Mouse (Mus musculus) urinary bladder, postnatal 36 days (tissue): ENCODE results near the gene Pum2.
A peak's percentile ranks its signal among the peaks of the same experiment; 100 is the strongest.

ENCODE experiments used
- DNase-seq, 2 experiments: peaks; one replicate each; pipeline ENCODE4 v3.0.0; 2022; ENCODE audit warnings: low spot score in 2 of 2, mixed read lengths in 1 of 2

Gene Pum2

DNA sequence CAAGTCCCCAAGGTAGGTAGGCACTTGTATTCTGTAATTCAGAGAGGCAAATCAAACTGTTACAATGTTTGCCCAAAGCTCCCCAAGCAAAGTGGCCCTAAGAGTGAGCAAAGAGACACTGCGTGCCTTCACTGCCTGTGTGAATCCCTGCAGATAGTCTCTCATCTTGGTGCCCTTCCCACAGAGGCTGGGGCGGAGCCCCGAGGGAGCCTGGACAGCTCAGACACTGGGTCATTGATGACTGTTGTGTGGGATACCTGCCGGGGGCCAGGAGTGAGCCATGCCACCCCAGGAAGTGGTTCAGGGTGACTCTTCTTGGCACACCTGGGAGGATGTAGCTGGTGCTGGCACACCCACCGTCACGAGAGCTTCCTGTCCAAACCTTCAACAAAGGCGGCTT, 87.1 kb downstream of the Pum2 start:
- DNase-seq: no peak

DNA sequence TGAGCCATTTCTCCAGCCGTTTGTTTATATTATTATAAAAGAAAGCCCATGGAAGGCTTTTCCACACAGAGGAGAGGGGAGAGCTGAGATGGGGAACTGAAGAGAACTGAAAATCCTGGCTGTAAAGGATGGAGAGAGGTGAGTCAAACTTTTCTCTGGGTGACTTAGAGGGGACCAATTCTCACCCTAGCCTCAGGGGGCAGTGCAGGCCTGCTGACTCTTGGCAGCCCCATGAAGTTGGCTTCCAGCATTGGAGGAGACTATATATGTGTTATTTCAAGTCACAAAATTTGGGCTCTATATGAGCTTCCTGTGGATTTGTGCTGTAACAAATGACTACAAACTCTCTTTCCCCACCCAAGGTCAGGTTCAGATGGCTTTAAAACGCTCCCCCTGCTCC, 88.7 kb downstream of the Pum2 start:
- no peak for DNase-seq

DNA sequence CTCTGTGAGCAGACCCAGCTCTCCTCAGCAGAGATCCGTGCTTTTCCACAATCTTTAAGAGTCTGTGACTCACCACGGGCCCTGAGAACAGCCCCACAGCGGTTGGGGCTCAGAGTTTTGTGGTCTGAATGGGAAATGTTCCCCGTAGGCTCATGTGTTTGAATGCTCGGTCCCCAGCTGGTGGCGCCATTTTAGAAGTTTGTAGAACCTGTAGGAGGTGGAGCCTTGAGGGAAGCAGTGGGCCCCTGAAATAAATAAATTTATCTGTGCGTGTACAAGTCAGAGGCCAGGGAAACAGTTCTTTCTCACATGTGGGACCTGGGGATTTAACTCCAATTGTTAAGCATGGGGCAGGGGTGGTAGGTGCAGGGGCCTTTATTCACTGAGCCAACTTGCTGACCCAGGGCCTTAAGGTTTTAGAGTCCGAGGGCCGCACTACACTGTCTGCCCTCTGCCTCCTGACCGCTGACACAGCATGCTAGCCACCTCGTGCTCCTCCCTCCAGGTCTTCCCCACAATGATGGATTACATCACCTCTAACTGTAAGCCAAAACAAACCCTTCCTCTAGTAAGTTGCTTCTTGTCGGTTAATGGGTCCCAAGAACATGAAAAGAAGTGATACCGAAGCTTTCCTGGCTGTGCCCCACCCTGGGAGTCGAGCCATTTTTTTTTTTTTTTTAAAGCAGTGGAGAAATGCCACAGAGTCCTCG, 90.4 kb downstream of the Pum2 start:
- no peak for DNase-seq

DNA sequence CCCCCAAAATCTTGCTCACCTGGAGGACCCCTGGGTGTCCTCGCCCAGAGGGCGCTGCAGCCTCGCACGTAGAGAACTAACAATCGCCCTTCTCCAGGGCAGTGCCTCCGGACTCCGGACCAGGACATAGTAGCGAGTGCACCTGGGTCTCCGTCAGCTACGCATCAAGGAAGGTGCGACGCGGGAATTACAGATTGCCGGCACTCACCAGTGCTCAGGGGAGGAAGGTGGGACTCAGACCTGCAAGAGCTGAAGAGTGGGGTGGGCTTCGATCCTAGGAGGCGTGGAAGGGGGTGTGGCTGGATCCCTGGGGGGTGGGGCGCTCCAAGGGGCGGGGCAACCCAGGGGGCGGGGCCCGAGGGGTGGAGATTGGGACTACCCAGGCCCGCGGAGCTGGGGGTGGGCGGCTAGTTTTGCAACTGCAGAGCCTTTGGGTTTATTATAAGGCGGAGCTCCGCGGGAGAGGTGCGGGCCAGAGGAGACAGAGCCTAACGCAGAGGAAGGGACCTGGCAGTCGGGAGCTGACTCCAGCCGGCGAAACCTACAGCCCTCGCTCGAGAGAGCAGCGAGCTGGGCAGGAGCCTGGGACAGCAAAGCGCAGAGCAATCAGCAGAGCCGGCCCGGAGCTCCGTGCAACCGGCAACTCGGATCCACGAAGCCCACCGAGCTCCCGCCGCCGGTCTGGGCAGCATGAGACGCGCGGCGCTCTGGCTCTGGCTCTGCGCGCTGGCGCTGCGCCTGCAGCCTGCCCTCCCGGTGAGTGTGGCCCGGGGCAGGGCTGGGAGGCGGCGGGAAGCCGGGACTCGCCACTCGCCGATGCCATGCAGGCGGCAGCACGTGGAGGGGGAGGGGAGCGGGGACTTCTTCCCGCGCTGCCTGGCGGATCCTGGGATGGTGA, 97.3 kb downstream of the Pum2 start, which contains the start of gene Sdc1:
Gene Sdc1 (plus strand): TSS at position 378 of the 898 bp plus-strand sequence.
- peak; percentile 79 to 85 for DNase-seq

DNA sequence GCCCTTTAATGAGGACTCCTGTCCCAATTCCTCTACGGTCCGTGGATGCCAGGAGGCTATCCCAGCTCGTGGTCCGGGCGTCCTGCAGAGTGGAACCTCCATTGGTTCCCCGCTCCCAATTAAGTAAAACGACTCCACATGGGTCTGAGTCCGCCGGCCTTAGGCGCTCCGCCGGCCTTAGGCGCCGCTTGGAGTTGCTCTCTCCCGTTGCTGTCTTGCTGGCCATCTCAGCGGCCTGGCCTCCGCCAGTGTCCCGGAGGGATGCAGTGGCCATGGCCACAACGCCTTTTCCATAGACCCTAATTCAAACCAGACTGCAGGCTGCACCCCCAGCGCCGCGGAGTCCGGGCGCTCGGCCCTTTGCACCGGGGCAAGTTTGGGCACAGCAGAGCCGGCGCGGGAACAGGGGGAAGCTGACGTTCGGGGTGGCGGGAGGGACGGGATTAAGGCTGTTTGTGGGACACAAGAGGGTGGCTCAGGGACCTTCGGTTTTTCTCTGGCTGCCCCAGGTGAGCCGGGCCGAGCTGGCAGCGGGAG, 98.0 kb downstream of the Pum2 start:
- no peak for DNase-seq

DNA sequence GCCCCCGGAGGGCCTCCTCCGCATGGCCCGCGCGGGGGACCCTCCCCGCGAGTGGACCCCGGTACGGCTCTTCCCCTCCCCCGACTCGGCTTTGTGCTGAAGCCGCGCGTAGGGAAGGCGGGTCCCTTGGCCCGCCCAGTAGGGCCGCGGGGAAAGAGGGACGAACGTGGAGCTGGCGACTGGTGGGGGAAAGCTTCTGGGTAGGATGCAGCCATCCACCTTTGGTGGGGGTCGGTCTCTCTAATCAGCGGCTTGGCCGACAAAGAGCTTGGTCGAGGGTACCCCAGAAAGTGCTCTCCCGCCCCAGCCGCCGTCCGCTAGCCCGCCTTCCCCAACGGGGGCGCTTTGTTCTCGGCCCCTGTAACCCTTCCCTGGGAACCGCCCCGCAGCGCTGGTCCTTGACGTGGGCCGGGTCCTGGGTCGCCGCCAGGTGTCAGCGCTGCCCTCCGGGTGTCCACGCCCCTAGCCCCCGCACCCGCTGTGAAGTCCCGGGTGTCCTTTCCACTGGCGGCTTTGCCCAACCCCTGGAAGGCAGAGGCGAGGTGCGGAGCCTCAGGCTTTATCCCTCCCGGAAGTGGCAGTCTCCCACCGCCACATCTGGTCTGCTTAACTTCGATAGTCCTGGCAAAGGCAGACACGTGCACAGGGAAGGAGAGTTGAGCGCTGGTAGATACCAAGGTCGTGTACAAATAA, 98.7 kb downstream of the Pum2 start:
- DNase-seq: peak in 1 of 2 experiments; percentile 57

DNA sequence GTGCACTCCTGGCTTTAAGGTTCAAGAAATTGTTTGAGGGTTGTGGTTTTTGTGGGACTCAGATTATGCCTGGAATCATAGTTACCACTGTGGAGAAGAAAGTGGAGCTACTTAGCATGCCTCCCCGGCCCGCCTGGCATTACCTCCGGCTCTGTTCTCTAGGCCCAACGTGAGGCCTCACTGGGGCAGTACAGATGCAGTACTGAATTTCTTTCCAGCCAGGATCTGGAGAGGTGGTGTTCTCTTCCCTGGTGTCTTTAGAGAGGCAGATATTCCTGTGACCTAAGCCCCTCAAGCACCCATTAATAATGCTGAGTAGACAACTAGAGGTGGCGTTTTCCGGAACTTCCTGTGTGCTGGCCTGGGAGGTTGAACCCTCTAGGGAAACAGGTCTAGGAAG, 99.4 kb downstream of the Pum2 start:
- DNase-seq: no peak

DNA sequence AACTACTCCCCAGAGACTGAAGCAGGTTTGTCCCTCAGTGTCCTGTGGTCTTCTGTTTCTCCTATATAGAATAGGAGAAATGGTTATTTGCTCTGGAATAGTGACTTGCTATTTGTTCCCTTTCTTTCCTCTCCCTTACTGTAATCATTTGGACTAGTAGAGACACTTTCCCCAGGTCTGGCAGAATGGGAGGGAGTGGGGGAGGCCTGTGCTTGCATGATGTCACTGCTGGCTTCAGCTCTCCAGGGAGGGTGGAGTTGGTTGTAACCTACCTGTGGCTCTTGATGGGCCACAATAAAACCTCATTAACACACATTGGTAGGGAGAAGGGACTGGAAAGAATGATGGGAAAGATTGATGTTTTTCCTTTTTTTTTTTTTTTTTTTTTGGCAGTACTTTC, 100.2 kb downstream of the Pum2 start:
- no peak for DNase-seq

DNA sequence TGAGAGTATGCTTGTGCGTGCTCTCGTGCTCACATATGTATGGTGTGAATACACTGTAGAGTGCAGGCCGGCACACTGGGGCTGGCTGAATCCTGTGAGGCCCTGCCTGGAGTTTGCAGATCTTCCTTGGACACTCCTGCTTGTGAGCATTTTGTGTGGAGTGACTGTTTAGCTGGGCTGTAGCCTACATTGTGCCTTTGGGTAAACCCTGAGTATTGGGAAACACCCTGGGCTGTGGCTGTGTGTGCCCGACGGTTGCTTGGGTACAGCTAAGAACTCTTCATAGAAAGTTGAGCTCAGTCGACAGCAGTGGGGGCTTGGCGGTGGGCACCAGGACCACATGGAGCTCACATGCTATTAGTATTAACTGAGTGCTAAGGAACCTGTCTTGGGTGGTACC, 102.3 kb downstream of the Pum2 start:
- no peak for DNase-seq

DNA sequence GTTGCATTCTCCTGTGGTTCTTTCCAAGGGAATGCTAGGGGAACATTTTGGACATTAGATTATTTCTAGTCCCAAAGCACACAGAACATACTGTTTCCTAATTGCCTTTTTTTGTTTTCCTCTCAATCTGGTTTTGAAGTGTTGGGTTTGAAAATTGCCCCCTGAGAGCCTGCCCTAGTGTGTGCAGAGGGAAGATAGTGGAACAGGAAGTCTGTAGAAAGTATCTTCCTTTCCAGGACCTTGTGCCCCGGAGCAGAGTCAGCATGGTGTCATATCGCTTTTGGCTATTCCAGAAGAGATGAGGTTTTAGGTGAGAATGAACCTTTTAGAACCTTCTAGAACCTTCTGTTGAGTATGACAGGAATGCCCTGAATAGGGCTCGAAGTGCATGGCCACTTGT, 102.8 kb downstream of the Pum2 start:
- no peak for DNase-seq

DNA sequence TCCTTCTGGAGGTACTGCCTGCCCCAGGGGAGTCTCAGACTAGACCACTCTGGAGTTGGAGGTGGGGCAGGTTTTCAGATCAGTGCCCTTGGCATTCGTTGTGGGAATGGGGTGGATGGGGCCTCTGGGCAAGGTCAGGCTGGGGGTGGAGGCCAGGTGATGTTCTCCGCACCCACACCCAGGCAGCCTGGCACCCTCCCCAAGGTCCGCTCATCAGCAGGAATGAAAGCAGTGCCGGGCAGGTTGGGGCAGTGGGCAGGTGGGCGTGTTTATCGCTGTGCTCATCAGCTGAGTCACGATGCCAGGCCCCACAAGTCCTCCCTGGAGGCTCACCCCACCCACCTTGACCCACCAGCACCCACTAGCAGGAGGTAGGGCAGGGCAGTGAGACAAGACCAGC, 104.2 kb downstream of the Pum2 start:
- DNase-seq: peak; percentile 74 to 82

DNA sequence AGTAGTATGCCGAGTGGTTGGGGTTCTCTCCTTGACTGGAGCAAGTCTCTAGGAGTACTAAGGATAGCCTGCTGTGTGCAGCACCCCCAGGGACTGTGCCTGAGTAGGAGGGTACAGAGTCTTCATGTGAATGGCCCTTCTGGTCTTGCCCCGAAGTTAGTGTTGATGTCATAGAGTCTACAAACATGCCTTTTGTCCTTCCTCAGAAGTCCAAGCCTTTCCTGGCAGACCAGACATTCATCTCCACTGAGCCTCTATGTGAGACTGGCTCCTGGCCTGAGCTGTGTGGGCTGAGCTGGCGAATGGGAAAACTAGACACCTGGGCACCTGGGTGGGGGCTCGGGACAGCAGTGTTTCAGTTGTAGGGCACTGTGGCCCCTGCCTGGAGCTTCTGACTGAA, 105.9 kb downstream of the Pum2 start:
- DNase-seq: no peak

DNA sequence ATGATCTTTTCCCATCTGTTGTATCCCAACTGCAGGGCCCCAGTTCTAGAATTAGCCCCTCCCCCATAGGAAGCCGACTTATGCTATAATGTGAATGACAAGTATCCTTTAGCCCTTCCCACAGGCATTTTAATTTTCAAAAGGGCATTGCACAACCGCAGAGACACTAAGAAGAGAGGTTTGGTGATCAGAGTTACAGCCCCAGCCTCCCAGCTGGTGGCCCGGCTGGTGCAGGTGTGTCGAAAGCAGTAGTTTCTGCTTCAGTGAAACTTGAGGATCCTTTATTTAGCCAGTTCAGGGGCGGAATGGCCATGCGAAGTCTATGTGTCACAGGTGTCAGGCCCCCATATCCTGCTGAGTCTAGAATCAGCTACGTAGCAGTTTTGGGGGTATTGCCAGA, 107.2 kb downstream of the Pum2 start:
- no peak for DNase-seq

DNA sequence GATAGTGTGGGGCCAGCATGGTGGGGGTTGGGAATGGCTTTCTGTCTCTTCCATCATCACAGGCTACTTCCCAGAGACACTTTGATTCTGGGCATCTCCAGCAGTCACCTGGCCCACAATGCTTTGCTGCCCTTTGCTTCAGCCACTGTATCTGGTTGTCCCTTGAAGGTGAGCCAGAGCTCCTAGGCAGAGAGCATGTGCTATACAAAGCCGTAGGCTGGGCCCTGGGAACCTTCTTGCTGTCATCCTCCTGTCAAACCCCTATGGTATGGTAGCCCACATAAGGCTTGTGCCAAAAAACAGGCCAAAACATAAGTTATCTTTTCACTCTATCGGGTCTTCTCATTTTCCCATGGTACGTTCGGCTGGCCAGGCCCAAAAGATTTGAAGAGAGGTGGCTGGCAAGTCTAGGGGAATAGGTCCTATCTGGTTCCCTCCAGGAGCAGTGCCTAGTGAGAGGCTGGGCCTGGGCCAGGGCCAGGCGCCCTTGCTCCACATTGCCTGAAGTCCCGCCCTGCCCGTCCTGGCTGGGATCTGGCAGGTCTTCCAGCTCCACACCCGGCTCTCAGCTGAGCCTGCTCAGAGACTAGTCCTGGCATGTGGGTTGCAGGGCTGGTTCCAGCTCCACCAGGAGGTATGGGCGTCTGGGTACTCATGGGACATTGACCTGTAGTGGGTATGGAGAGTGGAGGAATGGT, 107.9 kb downstream of the Pum2 start:
- peak; percentile 79 to 89 for DNase-seq

DNA sequence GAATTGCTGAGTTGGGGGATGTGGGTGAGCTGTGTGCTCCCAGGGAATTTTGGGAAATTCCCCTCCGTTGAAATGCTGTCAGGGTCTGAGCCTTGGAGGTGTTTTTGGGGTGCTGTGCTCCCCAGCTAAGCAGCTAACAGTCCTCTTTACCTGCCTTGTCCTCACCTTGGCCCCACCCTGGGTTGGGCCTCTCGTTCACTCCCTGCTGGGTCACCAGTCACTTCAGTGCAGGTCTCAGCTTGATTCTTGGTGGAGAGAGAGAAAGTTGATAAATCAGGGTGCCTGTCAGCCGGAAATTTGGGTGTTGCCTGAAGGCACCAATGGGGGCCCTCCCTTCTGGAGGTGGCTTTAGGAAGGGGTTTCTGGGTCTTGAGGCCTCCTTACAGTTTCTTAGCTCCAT, 108.6 kb downstream of the Pum2 start:
- DNase-seq: peak in 1 of 2 experiments; percentile 73

DNA sequence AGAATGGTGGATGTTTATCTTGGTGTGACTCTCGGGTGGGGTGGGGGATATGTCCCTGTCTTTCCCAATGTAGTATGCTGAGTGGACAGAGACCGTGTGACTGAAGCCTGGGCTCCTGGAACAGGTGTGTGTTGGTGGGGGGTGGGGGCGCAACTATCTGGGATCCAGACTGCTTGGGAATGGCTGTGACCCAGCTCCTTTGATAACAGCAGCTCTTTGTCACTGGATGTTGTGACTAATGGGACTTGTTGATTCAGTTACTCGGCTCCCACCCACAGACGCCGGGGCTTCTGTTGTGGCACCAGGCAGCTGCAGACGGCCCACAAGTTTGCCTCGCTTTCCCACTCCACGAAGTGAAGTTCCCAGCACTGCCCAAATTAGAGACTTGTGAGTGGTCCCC, 110.3 kb downstream of the Pum2 start:
- DNase-seq: no peak

DNA sequence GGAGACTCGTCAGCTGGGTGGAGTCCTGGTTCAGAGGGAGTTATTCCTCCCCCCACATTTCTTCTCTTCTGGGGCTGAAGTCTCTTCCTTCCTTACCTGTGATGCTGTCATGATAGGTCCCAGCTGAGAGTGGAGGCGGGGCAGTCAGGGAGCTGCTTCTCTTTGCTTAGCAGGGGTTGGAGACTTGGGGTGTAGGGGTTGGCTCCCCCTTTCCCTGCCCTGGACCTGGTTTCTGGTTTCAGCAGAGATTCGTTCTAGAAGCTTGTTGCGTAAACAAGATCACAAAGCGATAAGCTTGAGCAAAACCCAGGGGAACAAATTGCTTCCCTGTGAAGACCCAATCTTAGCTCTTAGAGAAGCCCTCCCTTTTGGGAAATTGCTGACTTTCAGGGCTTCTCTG, 112.5 kb downstream of the Pum2 start:
- DNase-seq: peak in 1 of 2 experiments; percentile 70

DNA sequence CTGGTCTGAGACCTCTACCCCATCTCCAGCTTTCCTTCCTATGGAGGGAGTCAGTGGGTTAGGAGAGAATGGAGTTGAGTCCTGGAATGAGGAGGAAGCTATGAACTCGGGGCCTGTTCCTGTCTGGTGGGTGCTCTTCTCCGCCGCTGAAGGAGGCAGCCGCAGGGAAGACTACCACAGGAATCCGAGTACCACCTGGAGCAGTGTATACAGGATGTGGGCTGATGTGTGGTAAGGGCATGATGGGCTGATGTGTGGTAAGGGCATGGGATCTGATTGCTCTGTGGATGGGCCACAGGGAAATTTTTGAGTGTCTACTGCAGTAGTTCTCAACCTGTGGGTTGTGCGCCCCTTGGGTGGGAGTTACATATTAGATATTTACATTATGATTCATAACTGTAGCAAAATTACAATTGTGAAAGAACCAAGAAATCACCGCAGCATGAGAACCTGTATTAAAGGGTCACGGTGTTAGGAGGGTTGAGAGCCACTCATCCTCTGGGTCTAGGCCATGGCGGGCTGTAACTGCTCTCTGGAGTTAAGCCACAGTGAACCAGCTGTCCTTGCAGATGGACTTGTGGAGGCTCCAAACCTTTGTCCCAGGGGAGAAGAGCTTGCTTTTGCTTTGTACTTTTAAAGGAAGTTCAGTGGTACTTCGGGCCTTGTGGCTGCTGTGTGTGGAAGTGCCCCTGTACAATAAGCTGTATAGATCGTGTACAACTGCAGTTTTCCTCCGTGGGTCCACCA, 113.2 kb downstream of the Pum2 start:
- no peak for DNase-seq

DNA sequence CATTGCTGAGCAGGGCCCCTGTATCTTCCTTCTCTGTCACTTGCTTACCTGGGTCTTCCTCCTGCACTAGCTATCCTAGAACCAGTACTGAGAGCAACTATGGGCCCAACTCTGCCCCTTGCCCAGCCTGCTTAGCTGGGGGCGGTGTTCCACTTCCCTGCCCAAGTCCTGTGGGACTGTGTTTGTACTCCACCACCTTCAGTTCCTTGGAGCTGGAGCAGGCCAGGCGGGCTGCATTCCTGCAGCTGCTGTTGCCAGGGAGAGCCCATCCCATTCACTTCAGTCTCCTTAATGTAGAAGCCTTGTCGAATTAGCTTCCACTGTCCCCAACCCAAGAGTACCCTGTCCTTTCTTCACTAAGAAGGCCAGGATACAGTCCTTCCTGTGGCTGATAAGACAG, 114.5 kb downstream of the Pum2 start:
- no peak for DNase-seq

DNA sequence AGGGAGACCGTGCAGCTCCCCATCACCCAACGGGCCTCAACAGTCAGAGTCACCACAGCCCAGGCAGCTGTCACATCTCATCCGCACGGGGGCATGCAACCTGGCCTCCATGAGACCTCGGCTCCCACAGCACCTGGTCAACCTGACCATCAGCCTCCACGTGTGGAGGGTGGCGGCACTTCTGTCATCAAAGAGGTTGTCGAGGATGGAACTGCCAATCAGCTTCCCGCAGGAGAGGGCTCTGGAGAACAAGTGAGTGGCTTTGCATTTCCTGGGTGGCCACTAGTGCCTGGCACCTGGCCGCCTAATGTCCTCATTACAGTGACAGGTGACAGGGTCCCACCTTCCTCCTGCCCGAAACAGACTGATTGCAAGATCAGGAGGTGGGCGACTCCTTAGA, 116.7 kb downstream of the Pum2 start:
- no peak for DNase-seq
